Mouse (Mus musculus) adipocyte (in vitro differentiated cells): Measurements from ENCODE around the gene Olfr713.

ENCODE experiments used
- DNase-seq: peaks from one replicate; pipeline ENCODE4 v3.0.0-alpha.2; 2016; ENCODE audit warnings: low spot score

The Olfr713 gene

DNA sequence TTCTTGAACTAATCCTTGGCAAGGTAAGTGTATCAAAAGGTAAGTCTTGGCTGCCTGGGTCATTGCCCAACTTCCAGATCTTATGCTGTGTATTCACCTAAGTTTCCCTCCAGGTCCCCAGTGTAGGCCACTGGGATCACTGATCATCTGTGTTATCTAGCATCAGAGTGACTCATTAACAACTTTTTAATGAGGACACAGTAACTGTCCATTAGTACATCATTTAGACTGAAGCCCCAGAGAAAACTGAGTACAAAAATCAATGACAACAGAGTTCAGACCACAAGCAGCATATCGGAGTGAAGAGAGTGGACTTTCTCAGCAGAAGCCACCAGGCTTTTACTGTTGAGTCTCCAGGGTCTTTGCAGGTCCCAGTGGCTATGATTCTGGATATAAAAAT lies at the start of gene Olfr713:
Gene Olfr713, plus strand, starts transcription at position 301 of the 400 bp plus-strand sequence.
- DNase-seq, result no peak

DNA sequence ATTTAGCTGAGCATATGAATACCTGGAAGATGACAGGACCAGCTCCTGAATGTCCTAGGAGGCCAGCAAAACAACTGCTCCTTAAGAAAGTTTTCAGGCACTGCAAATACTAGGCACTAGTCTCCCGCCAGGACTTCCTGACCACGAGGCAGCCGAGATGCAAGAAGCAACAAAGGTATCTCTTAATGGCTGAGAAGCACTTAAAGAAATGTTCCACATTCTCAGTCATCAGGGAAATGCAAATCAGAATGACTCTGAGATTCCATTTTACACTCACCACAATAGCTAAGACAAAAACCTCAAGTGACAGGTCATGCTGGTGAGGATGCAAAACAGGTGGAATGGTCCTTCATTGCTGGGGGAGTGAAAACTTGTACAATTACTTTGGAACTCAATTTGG lies 45.7 kb upstream of the Olfr713 start:
- DNase-seq, result no peak

DNA sequence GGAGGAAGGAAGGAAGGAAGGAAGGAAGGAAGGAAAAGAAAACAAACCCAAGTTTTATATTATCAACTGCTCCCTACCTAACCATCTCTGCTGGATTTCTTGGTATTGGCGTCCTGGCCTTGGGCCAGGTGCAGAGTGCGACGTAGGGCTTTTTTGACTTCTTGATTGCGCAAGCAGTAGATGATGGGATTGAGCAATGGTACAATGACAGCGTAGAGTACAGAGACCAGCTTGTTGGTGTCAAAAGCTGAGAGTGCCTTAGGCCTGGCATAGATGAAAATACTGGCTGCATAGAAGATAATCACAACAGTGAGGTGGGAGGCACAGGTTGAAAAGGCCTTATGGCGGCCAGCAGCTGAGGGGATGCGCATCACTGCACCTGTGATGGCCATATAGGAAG lies 30.2 kb upstream of the Olfr713 start:
- no peak for DNase-seq

DNA sequence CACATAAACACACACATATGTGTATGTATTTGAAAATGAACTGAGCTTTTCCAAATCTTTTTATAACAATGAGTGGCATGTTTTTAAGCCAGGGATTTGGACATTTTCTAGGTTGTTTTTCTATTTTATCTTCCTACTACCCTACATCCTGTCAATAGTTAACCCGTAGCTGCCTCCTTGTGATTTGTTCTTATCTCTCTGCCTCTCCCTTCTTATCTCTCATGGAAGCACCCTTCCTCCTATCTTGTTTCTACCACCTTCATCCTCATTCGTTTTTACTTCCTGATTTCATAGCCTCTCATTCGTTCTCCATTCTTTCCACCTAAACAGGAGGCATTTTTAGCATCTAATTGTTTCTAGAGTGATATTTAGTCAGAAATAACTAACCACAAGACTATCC lies 26.8 kb upstream of the Olfr713 start:
- no peak for DNase-seq

DNA sequence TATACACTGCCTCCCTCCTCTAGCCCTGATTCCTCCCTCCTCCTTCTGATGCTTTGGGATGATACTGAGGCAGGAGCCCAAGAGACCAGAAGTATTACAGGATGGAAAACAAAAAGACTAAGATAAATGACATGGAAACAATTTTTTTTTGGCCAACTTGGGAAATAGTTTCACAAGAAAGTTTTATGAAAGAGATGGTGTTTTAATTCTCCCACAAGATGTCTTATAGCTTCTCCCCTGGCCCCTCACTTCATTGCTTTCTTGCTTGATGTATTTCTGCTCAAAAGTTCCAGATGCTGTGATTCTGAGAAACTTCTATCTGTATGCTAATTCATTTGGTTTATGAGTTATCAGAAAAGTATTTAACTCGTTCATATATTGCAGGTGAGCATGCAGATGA lies 25.0 kb upstream of the Olfr713 start, which contains the start of gene Olfr2:
Gene Olfr2, minus strand, starts transcription at position 101 of the 400 bp plus-strand sequence.
- DNase-seq, result no peak

DNA sequence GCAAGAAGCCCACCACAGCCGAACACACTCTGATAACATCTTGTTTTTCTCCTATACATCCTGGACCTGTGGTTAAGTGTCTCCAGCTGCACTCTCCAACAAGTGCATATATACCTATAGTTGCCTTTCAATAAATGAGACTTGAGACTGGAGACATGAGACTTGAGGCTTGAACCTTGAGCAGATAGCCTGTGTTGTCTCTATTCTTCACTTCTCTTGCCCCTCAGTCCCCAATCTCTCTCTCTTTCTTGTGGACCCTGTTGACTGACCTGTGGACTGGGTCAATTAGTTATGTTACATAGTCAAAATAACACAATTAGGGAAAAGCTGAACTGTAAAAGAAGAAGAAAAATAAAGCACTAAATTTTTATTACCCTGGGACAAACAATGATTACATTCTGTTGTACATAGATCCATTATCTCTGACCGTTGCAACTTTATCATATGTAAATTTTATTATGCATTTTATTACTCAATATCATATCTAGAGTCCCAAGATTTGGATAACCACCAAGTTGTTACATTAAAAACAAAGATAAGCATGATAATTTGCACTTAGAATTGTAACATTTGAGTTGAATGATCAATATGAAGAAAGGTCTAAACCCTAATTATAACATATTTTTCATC lies 9.1 kb downstream of the Olfr713 start:
- no peak for DNase-seq

DNA sequence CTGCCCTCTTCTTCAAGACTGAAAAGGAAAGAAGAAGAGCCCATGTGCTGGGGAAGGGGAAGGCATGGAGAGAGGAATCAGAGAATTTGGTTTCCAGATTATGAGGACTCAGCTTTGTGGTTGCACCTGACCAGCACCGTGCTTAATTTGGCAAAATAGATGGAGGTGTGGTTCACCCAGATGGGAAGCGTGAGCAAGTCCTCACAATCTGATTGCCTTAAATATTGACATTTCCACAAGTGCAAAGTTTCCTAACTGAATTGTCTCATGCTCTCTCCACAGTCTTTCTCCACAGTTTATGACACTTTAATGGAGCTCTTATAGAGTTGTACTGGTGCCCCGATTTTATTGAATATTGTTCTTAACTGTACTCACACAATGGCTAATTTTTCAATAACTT lies 12.2 kb downstream of the Olfr713 start:
- DNase-seq, result no peak

DNA sequence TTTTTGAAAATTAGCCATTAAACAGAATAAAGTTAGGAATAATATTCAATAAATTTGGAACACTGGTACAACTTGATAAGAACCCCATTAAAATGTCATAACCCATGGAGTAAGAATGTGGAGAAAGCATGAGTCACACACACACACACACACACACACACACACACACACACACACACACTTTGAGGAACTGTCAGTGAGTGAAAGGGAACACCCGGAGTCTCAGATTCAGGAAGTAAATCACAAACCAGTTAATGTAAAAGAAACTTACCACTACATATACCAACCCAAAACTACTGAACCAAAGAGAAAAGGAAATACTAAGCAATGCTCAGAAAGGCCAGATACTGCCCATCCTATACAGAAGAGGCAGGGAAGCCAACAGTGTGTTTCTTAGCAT lies 13.4 kb downstream of the Olfr713 start:
- DNase-seq, result no peak

DNA sequence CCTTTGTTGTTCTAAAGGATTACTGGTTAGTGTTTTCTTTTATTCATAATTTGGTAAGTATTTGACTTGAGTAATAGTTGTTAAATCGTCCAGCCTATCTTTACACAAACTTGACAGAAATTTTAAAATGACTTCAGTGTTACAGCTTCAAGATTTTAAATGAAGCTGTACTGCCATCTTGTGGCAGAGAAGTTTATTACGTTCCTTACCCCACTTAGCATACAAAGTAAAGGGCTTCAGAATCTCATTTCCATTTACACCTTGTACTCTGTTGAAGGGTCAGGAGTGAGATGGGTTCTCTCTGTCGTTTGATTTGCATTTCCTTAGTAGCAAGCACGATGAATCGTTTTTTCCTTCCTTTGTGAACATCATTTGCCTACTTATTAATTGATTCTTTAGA lies 14.9 kb downstream of the Olfr713 start:
- DNase-seq, result peak; percentile 62

DNA sequence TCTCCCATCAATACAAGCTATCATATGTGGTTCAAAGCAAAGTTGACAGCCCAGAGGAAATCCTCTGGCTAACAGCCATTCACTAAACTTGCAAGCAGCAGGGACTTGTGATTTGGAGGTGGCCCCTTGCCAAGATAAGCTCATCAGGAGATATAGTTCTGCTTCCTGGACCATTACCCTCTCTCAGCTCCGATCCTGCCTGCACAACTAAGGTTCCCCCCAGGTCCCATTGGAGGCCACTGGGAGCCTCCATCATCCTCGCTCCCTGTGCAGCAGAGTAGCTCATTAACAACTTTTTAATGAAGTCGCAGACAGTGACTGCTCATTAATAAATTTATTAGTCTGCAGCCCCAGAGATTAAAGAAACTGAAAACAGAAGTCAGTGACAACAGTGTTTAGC lies 16.6 kb downstream of the Olfr713 start:
- no peak for DNase-seq

DNA sequence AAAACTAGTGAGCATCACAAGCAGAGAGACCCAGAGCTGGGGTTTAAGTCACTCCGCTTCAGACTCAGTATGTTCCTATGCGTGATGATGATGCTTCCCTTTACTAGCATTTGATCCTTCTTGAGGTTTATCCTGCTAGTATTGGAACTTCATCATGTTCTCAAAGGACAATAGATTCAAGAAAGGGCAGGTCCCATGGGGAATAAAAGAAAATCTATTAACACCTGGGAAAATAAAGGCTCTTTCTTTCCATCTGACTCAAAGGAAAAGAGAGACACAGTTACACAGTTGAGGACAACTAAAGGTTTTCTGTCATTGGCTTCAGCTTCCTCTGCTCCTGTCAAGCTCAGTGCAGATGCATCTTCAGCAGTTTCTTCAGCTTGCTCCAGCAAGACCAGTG lies 39.7 kb downstream of the Olfr713 start, which contains the start of gene Olfr714:
Gene Olfr714, plus strand, starts transcription at position 301 of the 400 bp plus-strand sequence.
- no peak for DNase-seq
